Mouse (Mus musculus) lung, adult 2 months (tissue): ENCODE measurements around the gene Eif2b3. TPM values are rescaled to one million over a fixed set of nuclear protein-coding genes. Genes with fewer than 3 reads are reported as not detected.

Source experiments
- DNase-seq: peaks from one replicate; pipeline ENCODE4 v3.0.0; 2022
- H3K4me1 ChIP-seq: fragments of 200-500 bp; 2 replicates; pipeline ENCODE4 v1.6.1; 2011; ENCODE audit warnings: low read length; ENCODE audit not compliant: control insufficient read depth, insufficient read depth
- H3K4me3 ChIP-seq: fragments of 200-500 bp; replicated peaks from 2 replicates; pipeline ENCODE3; 2011; ENCODE audit warnings: low read depth, mild to moderate bottlenecking, control low read depth, low read length; ENCODE audit errors: extremely low read depth
- CTCF ChIP-seq: fragments of 200-500 bp; IDR thresholded peaks from 2 replicates; pipeline ENCODE4 v1.5.1; 2011; ENCODE audit warnings: mild to moderate bottlenecking, low read length, control low read depth; ENCODE audit not compliant: insufficient read depth
- POLR2A ChIP-seq: fragments of 200-500 bp; IDR thresholded peaks from 2 replicates; pipeline ENCODE4 v1.6.1; 2011; ENCODE audit warnings: low read depth, mild to moderate bottlenecking, control low read depth, low read length, borderline replicate concordance; ENCODE audit errors: extremely low read depth
- whole genome bisulfite sequencing: fragments of 180-500 bp; shearing (Covaris S2); methylation state at CpG from one replicate; pipeline ENCODE4 v1.1.7; 2018; 5-methylcytosine and 5-hydroxymethylcytosine counted together
- polyA plus RNA-seq: library from polyadenylated mRNA; depleted of rRNA; stranded (reverse); fragments of >200 nt; gene quantifications from 2 replicates; pipeline ENCODE4 v1.2.3, GENCODE M21; 2012

The Eif2b3 gene
- polyA plus RNA-seq, 1 experiment, result 6.1 TPM

DNA sequence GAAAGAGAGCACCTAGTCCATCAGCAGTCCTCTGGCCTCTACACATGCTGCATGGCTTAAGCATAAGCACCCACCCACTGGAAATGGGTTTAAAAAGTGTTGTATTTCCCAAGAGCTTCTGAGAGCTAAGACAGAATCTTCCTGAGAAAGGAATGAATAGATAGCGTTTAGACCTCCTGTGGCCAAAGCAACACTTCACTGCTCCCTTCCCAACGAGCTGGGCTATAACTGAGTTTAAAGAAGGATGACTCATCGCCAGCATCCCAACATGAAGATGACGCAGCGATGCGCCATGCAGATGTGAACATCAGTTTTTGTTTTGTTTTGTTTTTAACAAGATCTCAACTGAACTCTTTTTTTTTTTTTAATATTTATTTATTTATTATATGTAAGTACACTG, 5.6 kb upstream of the Eif2b3 start:
- TF ChIP-seq CTCF, result no peak
- TF ChIP-seq POLR2A, result no peak

DNA sequence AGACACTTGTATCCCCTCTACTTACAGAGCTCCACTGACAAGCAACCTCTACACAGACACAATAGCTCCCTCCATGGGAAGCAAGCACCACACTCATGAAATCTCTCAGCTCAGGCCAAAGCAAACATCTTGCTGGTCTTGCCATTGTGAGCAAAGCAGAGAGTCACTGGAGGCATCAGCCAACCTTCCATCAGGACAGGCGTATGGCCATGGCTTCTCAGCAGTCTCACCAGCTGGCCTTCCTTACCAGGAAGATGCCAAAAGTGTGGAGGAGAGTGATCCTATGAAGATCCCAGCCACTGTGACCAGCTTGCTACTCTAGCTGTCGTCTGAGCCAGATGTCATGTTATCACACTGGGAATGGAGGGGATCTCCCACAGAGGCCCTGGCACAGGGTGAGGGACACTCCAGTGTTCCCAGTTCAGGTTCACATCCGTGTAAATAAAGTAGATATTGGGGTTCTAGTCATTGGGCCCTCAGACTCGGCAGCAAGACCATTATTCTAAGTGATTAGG, 4.2 kb upstream of the Eif2b3 start:
- 52% methylated on average over 4 of the region's 4 CpGs for WGBS
- DNase-seq, result no peak
- TF ChIP-seq CTCF (no peak), POLR2A (no peak)
- no peak overlapping the region for H3K4me3 ChIP-seq
- no peaks in the 10 kb centered on the region for H3K4me1 ChIP-seq

More for the DNA sequence above, 5.6 kb upstream of the Eif2b3 start:
- DNase-seq, result no peak
- no peaks in the 10 kb centered on the region for H3K4me1 ChIP-seq
- no peak overlapping the region for H3K4me3 ChIP-seq
- 79% methylated on average over 6 of the region's 6 CpGs for WGBS

GRCm38 (mm10) chr4:117017738-117018137, 1.5 kb upstream of the Eif2b3 start:
- Histone ChIP-seq H3K4me3 (no peak overlapping the region), H3K4me1 (no peaks in the 10 kb centered on the region; the same call in 1 of the 2 replicates)
- DNase-seq, result no peak
- 90% methylated on average over 2 of the region's 2 CpGs for WGBS
- no peak for TF ChIP-seq POLR2A
- TF ChIP-seq CTCF, result no peak

- no peaks in the 10 kb centered on the region; the same call in 1 of the 2 replicates for H3K4me1 ChIP-seq
- TF ChIP-seq CTCF (no peak), POLR2A (no peak)
- no peak overlapping the region for H3K4me3 ChIP-seq
- 91% methylated on average over 7 of the region's 7 CpGs for WGBS
- DNase-seq, result no peak
These were observed 875 bp upstream of the Eif2b3 start for GRCm38 (mm10) chr4:117018327-117018726.

DNA sequence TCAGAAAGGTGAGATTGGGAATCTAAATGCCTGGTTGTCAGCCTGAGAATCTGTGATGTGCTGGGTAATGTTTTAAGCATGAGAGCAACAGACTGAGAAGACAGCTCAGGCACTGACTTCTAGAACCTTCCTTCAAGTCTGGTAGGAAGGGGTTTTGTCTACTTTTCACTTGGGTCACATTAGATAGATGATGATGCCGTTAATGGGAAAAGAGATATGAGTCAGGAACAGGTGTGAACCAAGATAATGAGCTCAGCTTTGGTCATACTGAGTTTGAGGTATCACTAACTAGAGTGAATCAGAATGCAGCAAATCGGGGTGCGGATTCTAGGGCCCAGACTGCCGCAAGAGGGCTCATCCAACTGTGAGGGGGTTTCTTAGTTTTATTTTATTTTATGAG, 4.3 kb downstream of the Eif2b3 start:
- no peak overlapping the region for H3K4me3 ChIP-seq
- no peak for TF ChIP-seq CTCF
- no peaks in the 10 kb centered on the region; the same call in 1 of the 2 replicates for H3K4me1 ChIP-seq
- WGBS, result 95% methylated on average over 4 of the region's 4 CpGs
- DNase-seq, result no peak

DNA sequence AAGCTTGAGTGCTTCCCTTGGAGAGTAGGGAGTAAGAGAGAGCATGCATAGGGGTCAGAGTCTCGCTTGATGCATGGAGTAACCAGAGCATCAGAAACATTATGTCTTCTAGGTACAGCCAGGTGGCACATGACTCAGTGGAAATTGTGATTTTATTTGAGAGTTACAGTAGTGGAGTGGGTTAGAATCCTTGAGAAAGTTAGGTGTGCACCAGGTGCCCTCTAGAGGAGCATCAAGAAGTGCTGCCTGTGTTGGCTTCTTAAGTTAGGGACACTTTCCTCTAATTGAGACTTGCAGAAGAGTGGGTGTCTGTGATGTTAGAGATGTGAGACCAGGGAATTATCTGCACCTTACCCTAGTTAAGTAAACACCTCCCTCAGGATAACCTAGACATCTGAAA, 11.9 kb downstream of the Eif2b3 start:
- no peak for DNase-seq
- 92% methylated on average over 1 of the region's 1 CpGs for WGBS

GRCm38 (mm10) chr4:117039925-117040687, 20.9 kb downstream of the Eif2b3 start:
- TF ChIP-seq CTCF, result no peak
- no peak for TF ChIP-seq POLR2A
- H3K4me3 ChIP-seq, result no peak overlapping the region
- peaks cover 18% of the 10 kb centered on the region for H3K4me1 ChIP-seq
- no peak for DNase-seq
- WGBS, result 21% methylated on average over 9 of the region's 9 CpGs

More for the DNA sequence above, 11.9 kb downstream of the Eif2b3 start:
- TF ChIP-seq POLR2A, result no peak
- no peak for TF ChIP-seq CTCF
- H3K4me1 ChIP-seq, result no peaks in the 10 kb centered on the region
- H3K4me3 ChIP-seq, result no peak overlapping the region

- H3K4me1 ChIP-seq, result peaks cover 18% of the 10 kb centered on the region
- no peak overlapping the region for H3K4me3 ChIP-seq
- no peak for DNase-seq
- no peak for TF ChIP-seq POLR2A
- WGBS, result 25% methylated on average over 1 of the region's 1 CpGs
These were observed 21.6 kb downstream of the Eif2b3 start for GRCm38 (mm10) chr4:117040791-117041190.

DNA sequence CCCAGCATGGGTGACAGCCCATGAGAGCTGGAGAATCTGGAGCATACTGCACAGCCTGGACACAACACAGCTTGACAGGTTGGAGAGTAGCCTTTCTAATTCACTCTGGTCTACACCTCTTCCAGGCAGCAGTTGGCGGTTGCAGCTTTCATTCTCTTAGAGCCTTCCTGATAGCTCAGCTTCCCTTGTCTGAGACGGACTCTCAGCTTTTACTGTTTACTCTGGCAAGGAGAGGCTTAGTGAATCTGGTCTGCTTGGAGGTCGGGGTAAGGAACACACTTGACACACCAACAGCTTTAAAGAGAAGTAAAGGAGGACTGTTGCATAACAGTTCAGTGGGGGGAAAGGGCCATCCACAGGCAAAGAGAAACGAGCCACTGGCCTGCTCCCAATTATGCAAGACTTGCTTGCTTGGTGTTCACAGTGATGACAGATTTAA, 22.1 kb downstream of the Eif2b3 start:
- WGBS, result 21% methylated on average over 4 of the region's 4 CpGs
- Histone ChIP-seq H3K4me1 (peaks cover 18% of the 10 kb centered on the region), H3K4me3 (no peak overlapping the region)
- peak; percentile 51 for DNase-seq
- TF ChIP-seq POLR2A (no peak), CTCF (no peak)

DNA sequence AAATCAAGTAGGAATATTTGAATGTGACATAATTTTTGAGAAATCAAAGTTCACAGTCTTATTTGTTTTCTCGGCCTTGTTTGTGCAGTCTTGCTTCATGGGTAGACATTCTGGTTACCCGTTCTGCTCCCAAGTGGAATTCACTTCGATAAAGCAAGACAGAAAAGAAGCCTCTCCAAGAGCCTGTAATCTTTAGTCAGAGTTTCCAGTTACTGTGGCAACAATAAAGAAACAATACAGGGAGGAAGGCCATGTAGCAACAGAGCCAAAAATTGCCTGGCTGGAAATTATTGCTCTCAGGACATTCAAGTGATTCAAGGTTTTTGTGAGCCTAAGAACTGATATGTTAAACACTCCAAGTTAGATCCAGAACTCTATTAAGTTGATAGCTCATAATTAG, 29.6 kb downstream of the Eif2b3 start:
- TF ChIP-seq POLR2A (no peak), CTCF (no peak)
- Histone ChIP-seq H3K4me1 (no peaks in the 10 kb centered on the region; the same call in 1 of the 2 replicates), H3K4me3 (no peak overlapping the region)
- WGBS, result 41% methylated on average over 3 of the region's 3 CpGs
- DNase-seq, result no peak
